Mouse (Mus musculus) cortical plate, adult 2 months (tissue): ENCODE data around the gene Zfand3.

Experiments used
- CTCF ChIP-seq: fragments of 200-500 bp; IDR thresholded peaks from 2 replicates; pipeline ENCODE4 v1.5.1; 2011; ENCODE audit warnings: mild to moderate bottlenecking, control low read depth, low read length; ENCODE audit not compliant: insufficient read depth; ENCODE audit errors: extremely low read depth
- POLR2A ChIP-seq: fragments of 200-500 bp; IDR thresholded peaks from 2 replicates; pipeline ENCODE4 v1.6.1; 2011; ENCODE audit warnings: mild to moderate bottlenecking, low read length, control low read depth; ENCODE audit not compliant: insufficient read depth; ENCODE audit errors: extremely low read depth

DNA sequence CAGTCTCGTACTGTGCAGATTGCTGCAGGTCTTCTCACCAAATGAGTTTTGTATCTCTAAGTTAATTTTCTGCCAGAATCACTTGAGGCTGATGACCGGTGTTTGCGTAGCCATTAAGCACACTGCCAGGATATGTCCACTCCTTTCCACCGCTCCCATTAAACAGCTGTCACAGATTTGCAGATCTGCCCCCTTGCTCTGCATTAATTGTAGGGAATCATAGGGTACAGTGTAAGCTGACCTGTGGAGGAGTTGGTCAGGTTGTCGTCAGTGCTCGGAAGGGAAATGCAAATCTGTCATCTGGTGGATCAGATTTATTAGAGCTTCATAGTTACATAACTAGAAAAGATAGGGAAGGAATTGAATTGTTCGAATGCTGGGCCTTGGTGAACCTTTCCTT lies 106.1 kb downstream of the Zfand3 start:
- no peak for TF ChIP-seq POLR2A
- no peak for TF ChIP-seq CTCF
